Mouse (Mus musculus) urinary bladder, adult 2 months (tissue): ENCODE data around the gene 4933407L21Rik. TPM values are rescaled to one million over a fixed set of nuclear protein-coding genes. Genes with fewer than 3 reads are reported as not detected.

Source experiments
- DNase-seq: peaks from one replicate; pipeline ENCODE4 v3.0.0; 2022; ENCODE audit warnings: low spot score
- polyA plus RNA-seq: library from polyadenylated mRNA; depleted of rRNA; stranded (reverse); fragments of >200 nt; gene quantifications from 2 replicates; pipeline ENCODE4 v1.2.3, GENCODE M21; 2012; rRNA removed

The 4933407L21Rik gene
- polyA plus RNA-seq: 0.08 and 0.41 TPM in 2 replicates

DNA sequence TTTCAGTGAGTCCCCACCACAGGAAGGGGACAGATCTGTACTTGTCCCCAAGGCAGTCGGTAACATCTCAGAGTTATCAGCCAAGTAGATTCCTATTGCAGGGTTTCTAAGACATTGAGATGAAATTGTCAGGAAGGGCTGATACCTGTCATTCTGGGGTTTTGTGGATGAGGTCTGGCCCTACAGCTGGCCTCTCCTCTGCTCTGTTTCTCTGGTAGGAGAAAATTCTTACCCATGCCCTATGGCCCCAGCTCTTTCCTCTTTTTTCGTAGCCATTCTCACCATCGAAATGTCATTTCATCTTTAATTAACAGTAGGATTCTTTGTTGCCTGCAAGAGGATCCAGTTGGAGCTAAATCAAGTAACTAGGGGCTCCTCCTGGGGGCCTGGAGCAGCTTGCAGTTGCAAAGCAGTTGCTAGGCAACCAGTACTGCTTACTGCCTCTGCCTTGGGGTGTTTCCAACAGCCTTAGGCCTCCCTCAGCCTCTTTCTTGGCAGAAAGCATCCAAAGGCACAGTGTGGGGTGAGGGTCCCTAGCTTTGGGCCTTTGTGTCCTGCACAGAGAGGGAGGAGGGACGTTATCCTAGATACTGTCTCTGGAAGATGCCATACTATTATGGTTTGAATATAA, at the start of gene 4933407L21Rik:
TSS of gene 4933407L21Rik (plus strand) at position 427 of the 631 bp plus-strand sequence.
- DNase-seq: no peak

DNA sequence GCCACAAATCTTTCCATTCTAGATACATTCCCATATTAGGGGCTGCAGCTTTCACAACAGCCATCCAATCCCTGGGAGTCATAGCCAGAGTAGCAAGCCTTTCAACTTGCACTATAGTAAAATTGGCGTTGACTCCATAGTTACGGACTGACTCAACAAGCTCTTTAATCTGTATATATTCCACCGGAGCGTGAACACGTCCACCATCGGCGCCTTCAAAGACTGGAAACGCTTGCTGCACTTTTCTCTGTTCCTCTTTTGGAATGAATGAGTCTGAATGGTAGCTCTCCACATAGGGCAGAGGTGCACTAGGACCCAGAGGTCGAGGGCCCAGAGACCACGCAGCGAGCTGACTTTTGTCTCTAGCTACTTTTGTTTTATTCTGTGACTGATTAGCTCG, 46.3 kb upstream of the 4933407L21Rik start:
- no peak for DNase-seq

DNA sequence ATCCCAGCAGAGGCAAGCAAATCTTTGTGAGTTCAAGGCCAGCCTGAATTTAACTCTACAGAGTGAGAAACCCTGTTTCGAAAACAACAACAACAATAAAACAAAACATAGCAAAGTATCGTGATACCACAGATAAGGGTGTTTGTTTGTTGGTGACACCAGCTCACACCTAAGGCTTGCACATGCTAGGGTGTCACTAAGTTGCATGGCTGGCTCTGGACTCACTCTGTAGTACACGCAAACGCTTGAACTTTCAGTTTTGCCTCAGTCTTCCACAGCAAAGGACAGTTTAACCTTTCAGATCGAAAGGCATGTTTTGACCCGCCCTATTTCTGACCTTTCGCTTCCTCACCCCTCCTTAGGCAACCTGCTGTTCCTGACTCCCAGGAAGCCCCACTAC, 41.1 kb upstream of the 4933407L21Rik start:
- no peak for DNase-seq

DNA sequence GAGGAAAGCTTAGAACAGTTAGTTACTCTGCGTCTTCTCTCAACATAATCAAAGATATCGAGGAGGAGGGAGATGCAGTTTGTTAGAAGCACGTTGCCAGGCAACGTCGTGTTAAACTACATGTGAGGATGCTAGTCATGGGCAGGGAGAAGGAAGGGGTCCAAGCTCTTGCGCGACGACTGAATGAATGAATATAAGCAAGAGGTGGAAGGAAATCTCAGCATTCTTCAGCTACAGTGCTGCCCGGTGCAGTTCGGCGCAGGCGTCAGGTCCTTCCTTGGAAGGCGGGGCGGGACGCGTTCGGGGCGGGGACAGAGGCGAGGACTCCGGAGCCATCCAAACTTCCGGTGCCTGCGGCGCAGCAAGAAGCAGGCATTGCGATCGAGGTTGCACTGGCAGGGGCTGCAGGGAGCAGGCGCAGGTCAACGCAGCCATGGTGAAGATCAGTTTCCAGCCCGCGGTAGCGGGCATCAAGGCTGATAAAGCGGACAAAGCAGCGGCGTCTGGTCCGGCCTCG, 34.0 kb upstream of the 4933407L21Rik start, which contains the start of gene Itm2c:
TSS of gene Itm2c (plus strand) at position 51 of the 517 bp plus-strand sequence.
- DNase-seq: peak; percentile 78

DNA sequence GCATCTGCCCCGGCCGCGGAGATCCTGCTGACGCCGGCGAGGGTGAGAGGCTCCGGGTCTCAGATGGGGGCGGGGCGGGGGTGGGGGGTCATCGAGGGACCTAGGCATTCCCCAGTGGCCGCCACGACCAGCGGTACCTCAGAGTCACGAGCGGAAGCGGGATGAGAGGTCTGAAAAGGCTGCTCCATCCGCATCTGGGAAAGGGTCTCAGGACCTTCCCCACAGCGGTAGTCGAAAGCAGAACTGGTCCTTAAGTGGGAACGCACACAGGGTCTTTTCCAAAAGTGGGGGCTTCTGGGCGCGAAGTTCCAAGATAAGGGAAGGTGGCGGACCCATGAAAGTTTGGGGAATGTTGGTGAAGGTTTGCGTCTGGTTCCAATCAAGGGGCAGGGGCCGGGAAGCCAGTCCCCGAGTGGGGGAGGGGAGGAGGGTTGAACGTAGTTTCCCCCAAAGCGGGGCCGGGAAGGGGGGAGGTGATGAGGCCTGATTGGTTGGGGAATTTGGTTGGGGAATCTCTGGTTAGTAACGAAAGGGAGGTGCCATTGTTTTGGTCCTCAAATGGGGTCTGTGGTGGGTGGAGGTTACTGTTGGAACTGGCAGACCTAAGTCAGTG, 33.4 kb upstream of the 4933407L21Rik start:
- DNase-seq: no peak

DNA sequence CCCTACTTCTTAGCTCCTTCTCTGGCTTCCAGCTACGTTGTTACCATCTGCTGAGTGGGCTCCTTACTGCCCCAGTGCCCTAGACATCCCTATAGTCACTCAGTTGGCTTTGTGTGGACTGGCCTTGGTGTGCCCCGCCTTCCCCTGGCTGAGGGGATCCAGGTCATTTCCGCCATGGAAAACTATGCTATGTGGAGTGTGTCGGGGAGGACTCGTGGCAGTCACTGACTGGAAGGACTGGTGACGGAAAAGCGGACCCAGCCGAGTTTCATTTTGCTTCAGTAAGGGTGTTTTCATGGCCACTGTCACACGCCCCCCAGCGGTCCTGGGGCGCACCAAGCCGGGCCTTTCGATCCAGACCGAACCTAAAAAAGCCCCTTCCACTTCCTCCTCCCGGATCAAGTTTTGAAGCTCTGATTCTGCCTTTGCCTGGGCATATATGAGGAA, 32.9 kb upstream of the 4933407L21Rik start:
- no peak for DNase-seq

DNA sequence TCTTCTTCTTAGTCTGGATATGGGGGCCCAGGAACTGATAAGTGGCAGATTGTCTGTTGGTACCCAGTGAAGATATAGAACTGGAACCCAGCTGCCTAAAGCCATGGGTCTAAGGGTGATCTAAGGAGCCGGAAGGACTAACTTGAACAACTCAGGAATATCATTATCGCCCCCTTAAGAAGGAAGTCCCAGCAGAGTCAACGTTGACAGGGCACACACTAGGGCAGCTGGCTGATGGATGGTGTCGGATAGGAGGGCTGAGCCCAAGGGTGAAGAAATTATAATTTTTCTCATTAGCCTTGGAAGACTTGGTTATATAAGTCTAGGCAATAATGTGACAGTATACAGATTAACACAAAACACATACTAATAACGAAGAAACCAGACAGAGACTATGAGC, 32.2 kb upstream of the 4933407L21Rik start:
- no peak for DNase-seq

DNA sequence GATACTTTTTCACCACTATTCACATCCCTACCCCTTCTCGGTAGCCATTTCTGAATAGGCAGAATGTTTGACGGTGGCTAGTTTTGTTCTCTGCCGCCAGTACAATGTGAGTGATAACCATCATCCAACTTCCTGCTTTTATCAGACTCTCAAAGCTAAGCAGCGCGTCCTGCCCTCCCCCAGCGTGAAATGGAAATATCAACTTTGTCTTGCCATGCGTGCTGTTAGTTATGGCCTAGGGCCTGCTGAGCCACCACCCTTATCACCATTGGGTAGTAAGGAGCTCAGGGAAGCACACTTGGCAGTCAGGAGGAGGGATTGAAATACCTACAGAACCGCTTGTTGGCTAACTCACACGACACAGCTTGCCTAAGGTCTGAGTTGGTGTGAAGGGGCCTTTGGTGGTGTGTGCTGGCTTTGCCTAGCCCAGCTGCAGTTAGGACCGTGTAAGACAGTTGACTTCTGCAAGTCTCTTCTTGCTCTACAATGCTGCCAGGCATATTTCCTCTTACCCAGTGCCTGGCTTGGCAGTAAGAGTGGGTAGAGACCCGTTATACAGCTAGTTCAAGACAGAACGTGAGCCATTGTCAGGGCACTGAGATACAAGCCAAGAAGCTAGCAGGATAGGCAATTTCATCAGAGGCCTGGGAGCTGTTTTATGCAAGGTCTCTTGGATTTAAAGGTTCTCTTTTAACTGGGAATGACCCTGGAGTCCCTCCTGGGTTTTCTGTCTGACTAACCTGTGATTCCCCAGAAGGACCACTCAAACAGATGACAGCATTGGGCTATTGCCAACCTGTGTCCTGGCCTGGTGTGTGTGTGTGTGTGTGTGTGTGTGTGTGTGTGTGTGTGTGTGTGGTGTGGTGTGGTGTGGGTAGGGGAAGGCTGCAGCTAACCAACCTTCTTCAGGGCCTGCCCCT, 31.2 kb upstream of the 4933407L21Rik start:
- DNase-seq: no peak

DNA sequence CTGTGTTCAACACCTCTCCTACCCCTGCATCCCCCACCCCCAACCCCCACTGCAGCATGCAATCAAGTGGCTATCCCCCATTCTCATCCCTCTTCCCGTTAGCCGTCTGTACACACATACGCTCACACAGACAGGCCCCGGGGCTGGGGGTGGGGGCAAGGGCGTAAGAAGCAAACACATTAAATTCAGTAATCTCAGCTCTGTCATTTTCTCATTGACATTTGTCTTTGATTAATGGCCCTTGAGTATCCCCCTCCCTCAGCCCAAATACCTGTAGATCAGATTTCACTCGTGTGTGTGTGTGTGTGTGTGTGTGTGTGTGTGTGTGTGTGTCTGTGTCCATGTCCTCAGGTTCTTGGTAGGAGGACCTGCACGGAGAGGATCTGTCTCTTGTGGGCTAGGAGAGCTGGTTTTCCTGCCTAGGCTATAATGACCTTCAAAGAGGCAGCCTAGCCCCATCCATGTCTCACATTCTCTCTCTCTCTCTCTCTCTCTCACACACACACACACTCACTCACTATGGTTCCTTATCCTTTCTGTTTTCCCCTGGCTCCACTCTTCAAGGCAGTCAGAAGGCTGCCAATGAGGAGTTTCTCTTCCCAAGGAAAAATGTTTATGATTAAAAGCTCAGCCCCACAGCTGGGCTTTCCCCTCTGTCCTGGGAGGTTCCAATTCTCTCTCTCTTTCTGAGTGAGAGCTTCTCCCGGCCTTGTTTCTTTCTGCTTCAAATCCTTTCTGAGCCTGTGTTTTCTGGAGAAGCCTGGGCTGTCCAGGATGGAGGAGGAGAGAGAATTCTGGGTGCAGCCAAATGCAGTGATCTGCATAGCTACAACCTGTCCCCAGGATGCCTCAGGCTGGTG, 30.2 kb upstream of the 4933407L21Rik start:
- no peak for DNase-seq

DNA sequence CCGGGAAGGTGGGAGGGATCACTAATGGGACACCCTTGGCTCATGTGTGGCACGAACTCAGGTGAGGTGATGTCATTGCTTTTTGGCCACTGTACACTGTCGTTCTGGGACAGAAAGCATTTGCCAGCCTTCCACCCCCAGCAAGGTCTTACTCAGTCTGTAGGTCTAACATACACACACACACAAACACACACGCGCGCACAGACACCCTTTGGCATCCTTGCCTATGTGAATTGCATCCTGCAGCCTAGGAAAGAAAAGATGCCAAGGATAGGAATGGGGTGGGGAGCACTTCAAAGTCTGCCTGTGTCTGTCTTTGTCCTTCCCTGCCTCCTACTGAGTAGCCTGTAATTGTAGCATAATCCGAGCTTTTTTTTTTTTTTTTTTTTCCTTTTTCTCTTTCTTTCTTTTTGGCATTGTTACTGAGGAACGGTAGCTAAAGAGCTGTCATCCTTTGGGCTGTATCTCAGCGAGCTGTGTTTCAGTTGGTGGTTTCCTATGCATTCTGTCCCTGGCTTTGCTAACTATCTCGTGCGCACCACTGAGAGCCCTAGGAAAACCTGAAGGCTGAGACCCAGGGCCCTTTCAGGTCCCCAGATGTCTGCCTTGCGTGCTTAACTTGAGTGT, 29.4 kb upstream of the 4933407L21Rik start:
- DNase-seq: no peak

DNA sequence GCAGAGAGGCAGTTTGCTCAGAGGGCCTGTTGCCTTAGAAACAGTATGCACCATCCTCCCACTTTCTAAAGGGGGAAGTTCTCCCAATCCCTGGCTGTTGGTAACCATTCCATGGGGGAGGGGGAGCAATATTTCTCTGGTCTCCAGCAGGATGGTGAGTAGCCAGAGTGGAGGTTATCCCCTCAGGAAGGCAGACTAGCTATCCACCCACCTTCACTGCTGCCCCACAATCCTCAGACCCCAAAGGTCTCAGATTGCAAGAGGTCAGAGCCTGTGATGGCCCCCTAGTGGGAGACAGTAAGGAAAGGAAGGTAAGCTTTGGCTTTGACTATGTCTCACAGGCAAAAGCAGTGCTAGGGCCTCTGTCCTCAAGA, 28.9 kb upstream of the 4933407L21Rik start:
- no peak for DNase-seq

DNA sequence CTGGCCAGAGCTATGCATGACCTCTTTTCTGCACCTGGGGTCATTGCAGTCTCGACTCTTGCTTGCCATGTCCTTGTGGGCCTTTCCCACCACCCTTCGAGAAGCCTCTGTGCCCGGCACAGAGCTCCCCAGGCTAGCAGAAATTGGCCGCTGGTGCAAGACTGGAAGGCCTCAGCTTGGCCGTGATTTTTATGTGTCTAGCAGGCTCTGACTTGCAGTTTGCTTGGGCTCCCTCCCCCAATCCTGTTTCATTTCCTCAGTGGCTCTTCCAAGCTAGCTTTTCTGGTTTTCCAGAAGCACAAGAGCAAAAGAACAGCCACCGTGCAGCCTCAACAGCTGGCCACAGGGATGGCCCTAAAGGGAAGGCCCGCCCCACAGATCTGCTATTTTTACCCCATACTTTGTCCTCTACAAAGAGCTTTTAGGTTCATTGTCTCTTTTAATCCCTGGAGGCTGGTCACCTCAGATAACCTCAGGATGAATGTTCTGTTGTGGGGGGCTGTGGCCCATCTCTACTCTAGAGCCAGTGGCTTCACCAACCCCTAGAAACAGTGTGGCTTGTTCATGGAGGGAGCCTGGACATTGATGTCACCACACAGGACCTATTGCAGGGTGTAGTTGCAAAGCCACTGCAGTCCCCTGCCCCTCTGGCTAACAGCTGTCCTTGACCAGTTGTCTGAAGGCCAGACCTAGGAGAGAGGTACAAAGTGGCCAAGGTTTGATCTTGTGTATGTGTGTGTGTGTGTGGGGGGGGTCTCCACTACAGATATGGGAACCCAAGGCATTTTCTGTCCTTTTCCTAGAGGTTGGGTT, 27.6 kb upstream of the 4933407L21Rik start:
- no peak for DNase-seq

DNA sequence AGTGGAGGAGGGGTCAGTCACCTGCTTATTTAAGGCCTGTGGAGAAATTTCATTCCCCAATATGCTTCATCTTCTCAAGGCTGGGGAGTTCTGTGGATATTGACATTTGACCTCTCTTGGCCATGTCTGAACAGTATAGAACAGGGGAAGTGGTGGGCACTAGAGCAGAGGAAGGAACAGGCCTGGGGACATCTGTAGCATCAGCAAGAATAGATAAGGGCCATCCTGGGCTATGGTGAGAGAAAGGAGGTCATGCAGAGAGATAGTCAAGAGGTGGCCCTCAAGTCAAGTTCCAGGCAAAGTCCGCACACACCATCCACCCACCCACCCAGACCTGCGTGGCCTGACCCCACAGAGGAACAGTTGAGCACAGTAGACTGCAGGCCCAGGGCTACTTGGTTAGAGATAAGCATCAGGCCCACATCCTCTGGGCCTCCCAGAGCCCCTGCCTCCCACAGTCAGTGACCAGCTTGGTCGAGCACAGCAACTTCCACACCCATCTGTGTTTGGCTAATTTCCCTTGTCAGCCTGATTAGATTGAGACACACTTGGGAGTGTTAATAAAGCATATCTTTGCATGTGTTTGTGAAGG, 26.7 kb upstream of the 4933407L21Rik start:
- no peak for DNase-seq

DNA sequence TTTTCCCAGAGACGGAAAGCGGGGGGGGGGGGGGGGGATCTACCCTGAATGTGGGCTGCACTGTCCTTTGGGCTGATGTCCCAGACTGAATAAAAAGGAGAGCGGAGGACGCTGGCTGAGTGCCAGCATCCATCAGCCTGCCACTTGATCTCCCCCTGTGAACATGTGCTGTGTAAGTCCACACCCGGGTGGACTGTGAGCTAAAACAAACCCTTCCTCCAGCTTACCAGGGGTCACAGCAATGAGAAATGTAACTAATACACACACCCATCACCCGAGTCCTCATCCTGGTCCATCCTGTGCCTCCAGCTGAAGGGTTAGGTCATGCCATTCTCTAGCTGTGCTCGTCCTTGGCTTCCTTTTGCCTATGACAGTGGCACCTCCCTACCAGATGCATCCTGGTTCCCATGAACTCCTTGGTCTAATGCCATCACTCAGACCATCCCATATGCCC, 26.1 kb upstream of the 4933407L21Rik start:
- DNase-seq: no peak

DNA sequence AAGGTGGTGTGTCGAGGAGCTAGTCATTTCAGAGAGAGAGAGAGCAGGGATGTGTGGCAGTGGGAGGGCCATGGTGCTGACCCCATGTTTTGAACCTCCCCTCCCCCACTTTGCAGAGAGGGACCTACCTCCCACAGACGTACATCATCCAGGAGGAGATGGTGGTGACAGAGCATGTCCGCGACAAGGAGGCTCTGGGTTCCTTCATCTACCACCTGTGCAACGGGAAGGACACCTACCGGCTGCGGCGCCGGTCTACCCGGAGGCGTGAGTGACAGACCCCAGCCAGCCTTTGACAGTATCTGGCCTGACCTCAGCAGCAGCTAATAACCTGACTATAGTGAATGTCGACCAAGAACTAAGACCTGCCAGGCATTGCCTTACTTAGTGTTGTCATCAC, 21.4 kb upstream of the 4933407L21Rik start:
- no peak for DNase-seq

DNA sequence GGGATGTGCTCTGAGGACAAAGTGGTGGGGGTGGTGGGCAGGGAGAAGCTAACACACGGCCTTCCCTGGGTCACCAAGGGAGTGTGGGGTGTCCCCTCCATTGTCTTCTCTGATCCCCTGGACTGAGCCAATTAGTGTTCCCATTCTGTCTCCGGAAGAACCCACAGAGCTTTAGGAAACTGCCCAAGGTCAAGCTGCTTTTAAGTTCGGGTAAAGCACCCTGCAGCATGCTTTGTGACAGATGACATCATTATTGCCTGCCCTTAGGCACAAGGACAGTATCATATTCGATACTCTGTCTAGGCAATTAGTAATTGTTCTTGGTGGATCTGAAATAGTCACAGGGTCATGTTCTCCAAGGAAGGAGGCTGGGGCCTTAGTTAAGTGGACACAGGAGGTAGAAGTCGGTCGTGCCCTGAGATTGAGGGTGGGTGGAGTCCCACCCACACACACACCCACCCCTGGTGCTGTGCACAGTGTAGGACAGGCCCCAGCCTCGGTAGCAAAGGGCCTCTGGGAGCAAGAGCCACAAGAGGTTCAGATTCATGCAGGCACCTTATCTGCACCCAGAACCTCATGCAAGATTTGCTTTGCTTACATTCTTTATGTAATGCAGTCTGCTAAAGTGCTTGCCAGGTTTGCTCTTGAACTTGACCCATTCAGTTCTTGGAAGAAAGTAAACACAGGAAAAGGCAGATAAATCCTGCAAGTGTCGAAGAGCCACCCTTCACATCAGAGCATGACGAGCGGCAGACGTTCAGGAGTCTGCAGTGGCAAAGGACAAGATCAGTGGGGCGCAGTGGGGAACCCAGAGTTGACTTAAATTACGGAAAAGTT, 19.3 kb upstream of the 4933407L21Rik start:
- no peak for DNase-seq

DNA sequence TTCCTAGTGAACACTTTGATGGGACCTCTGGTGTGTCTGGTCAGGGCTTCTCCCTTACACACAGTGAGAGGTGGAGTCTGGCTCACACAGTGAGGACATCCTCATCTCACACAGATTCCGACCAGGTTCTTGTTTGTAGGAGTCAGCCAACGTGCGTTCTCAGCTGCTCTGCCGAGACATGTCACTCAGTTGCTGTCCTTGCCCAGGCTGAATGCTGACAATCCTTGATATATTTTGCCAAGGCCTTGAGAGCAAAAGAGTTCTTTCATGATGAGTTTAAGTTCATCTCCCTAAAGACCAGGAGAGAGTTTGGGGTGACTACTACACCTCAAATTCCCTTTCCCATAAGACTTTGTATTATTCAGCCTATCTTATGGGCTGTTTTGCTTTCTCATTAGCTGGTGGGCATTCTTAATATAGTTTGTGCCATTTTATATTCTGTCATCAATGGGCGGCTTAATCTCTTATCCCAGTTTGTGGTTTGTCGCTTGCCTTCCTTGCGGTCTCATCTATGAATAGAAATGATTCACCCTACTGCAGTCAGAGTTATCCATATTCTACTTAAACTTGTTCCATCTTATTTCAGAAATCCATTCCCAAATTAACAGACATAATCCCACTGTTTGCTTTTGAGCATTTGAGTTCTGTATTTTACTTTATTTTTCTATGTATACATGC, 15.1 kb upstream of the 4933407L21Rik start:
- no peak for DNase-seq

DNA sequence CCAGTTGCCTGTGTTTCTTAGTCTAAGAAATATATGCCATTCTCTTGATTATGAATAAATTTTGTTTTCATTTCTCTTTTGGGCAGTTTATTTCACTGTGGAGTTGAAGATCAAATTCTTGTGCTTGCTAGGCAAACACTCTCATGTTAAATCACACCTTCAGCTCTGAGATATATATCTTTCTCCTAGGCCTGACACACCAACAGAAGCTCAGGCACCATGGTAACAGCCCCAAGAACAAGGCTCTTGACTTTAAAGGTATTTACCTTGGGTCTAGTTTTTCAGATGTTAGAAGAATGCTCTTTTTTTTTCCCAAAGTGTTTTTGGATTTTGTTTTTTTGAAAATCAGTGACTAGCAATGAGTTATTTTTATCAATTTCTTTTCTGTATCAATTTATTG, 12.4 kb upstream of the 4933407L21Rik start:
- DNase-seq: no peak
